Mouse (Mus musculus) right cerebral cortex, postnatal 4 days (tissue): ENCODE results near the gene Lfng.

Experiments
- DNase-seq: peaks from one replicate; pipeline ENCODE4 v3.0.0-alpha.2; 2022

Gene Lfng

GRCm38 (mm10) chr5:140644702-140645201 is 37.6 kb downstream of the Lfng start:
- no peak for DNase-seq

DNA sequence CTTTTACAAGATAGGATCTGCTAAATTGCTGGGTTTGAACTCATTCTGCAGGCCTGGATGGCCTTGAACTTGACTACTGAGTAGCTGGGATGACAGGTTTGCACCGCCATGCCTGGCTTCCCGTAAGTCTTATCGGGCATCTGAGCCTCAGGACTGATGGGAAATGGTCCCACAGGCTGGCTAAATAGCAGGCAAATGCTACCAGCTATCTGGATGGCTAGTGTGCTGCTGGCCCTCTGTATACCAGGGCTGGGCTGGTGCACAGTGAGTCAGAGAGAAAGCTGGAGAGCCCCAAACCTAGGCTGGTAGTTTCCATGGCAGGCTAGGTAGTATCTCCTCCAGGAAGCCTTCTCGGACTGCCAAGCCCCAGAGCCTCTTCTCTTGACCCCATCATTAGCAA is 38.3 kb downstream of the Lfng start:
- DNase-seq = no peak

- no peak for DNase-seq
Measured at GRCm38 (mm10) chr5:140646171-140646570, 39.1 kb downstream of the Lfng start.

DNA sequence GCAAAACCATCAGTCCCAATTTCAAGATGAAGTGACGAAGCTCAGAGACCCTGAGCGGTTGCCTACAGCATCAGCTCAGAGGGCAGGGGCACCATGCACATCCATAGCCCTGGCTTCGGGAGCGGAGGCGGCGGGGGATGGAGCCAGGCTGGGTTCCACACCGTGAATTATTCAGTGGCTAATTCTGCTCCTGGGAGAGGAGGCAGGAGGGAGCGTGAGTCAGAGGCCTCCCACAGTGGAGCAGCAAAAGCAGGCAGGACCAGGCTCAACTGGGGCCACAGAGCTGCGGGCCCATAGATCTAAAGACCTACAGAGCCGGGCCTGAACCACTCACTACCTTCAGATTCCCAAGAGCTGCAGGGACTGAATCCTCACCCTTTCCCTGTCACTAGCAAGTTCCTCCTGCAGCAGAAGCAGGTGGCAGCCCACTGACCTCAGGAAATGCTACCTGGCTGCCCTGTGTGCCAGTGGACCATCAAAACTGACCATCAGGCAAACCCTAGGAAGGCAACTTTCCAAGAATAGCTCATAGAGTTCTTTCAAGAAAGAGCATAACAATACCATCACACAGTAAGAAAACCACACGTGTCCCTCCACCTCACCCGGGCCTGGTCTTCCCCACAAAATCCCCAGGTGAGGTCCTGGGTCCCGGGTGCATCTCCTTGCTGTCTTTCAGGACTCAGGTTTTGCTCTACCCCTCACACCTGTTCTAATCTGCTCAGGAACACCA is 40.1 kb downstream of the Lfng start:
- DNase-seq = no peak

GRCm38 (mm10) chr5:140647821-140648518 is 40.9 kb downstream of the Lfng start:
- DNase-seq = peak; percentile 79

GRCm38 (mm10) chr5:140648519-140649100 is 41.5 kb downstream of the Lfng start, which contains the start of gene Ttyh3:
TSS of gene Ttyh3 (minus strand) at chr5:140649031.
- no peak for DNase-seq

GRCm38 (mm10) chr5:140649101-140649667 is 42.1 kb downstream of the Lfng start:
- peak; percentile 98 for DNase-seq

- no peak for DNase-seq
Measured at GRCm38 (mm10) chr5:140649881-140650414, 42.8 kb downstream of the Lfng start.

- DNase-seq = no peak
Measured at GRCm38 (mm10) chr5:140651231-140651630, 44.1 kb downstream of the Lfng start.

- no peak for DNase-seq
Measured at GRCm38 (mm10) chr5:140652587-140652986, 45.5 kb downstream of the Lfng start.

- no peak for DNase-seq
Measured at GRCm38 (mm10) chr5:140654096-140654845, 47.2 kb downstream of the Lfng start.

GRCm38 (mm10) chr5:140659607-140660272 is 52.6 kb downstream of the Lfng start:
- peak; percentile 52 for DNase-seq

DNA sequence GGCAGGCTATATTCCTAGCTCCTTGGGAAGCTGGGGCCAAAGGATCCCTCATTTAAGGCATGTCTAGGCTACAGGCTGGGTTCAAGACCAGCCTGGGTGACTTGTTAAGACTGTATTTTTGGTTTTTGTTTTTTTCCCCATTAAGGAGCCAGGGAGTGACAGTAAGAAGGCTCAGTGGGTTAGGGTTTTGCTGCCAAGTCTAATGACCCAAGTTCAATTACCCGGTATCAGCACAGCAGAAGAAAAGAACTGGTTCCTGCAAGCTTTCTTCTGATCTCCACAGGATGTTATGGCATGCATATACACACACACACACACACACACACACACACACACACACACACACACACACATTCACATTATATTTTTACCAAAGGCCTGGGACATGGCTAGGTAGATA is 53.3 kb downstream of the Lfng start:
- DNase-seq = no peak

DNA sequence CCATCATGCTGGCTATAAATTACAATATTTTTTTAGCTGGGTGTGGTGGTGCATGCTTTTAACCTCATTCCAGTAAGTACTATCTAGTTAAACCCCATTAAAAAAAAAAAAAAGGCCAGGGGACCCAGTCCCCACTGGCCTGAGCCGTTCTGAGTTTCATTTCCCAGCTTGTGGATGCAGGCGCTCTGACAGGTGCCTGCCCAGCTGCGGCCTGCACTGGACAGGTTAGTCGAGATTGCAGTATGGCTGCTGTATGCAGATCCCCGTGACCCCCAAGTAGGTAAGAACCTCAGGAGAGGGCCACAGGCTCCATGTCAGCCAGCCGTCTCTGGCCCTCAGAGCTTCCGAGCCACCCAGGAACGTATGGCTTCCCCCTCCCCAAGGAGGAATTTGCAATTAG is 54.3 kb downstream of the Lfng start:
- no peak for DNase-seq

- no peak for DNase-seq
Measured at GRCm38 (mm10) chr5:140661875-140662643, 54.9 kb downstream of the Lfng start.

GRCm38 (mm10) chr5:140662741-140663592 is 55.8 kb downstream of the Lfng start:
- no peak for DNase-seq

DNA sequence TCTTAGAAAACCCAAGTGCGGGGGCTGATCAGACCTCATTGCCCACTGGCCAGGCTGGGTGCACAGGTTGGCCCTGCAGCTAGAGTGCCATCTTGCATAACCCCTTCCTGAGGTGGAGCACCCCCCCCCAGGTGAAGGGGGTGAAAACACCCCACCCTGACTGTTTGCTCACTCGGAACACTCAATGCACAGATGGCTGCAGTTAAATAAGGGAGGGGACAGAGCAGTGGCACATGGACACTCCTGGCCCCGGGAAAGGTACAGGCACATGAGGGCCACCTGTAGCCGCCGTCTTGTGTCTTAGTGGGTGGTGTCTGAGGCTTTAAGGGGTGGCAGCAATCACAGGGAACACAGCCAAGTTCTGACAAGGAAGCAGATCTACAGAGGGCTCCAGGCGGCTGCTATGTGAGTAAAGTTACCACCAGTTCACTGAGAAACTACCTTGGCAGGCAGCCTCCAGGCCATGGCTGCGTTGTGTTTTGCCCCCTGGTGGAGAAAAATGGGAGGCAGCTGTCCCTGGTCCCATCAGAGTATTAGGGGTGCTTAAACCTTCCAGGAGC is 56.6 kb downstream of the Lfng start:
- peak; percentile 63 for DNase-seq
